Mouse (Mus musculus) adrenal gland, adult 2 months (tissue): ENCODE results near the gene Vgll1. TPM values are rescaled to one million over a fixed set of nuclear protein-coding genes. Genes with fewer than 3 reads are reported as not detected.

Source experiments
- DNase-seq: peaks from one replicate; pipeline ENCODE4 v3.0.0; 2021
- long read RNA-seq: library from polyadenylated mRNA; stranded (forward); transcript quantifications from one replicate; pipeline ENCODE4 v2.0.0, GENCODE M21; 2021
- polyA plus RNA-seq: library from polyadenylated mRNA; depleted of rRNA; stranded (reverse); fragments of >200 nt; gene quantifications from 2 replicates; pipeline ENCODE4 v1.2.3, GENCODE M21; 2012; rRNA removed
- total RNA-seq, 2 experiments: library from RNA; stranded (reverse); gene quantifications; 2 replicates each; pipeline ENCODE4 v1.2.3; 2021

The Vgll1 gene
- not detected for total RNA-seq
- not detected in 2 replicates for polyA plus RNA-seq
- long read RNA-seq, result 0 reads

GRCm38 (mm10) chrX:57087806-57088205, at the start of gene Vgll1:
Gene Vgll1, plus strand, starts transcription at chrX:57088106.
- DNase-seq, result no peak

- DNase-seq, result no peak
Measured at GRCm38 (mm10) chrX:57042774-57043173, 45.1 kb upstream of the Vgll1 start, which contains the start of gene Brs3. Gene Brs3, plus strand, starts transcription at chrX:57043074.

GRCm38 (mm10) chrX:57043869-57044268, 44.0 kb upstream of the Vgll1 start:
- DNase-seq, result no peak

- no peak for DNase-seq
Measured at GRCm38 (mm10) chrX:57052848-57053173, 35.1 kb upstream of the Vgll1 start.

- DNase-seq, result peak; percentile 89
Measured at GRCm38 (mm10) chrX:57053174-57053992, 34.5 kb upstream of the Vgll1 start, which contains the start of gene Htatsf1. Gene Htatsf1, plus strand, starts transcription at chrX:57053583.

- no peak for DNase-seq
Measured at GRCm38 (mm10) chrX:57053993-57054385, 33.9 kb upstream of the Vgll1 start.

- DNase-seq, result peak; percentile 33
Measured at GRCm38 (mm10) chrX:57081496-57081895, 6.4 kb upstream of the Vgll1 start.

GRCm38 (mm10) chrX:57103415-57103814, 15.5 kb downstream of the Vgll1 start:
- no peak for DNase-seq

- peak; percentile 36 for DNase-seq
Measured at GRCm38 (mm10) chrX:57106956-57107355, 19.1 kb downstream of the Vgll1 start.

GRCm38 (mm10) chrX:57118143-57118542, 30.2 kb downstream of the Vgll1 start:
- DNase-seq, result no peak

- peak; percentile 3 for DNase-seq
Measured at GRCm38 (mm10) chrX:57120768-57121167, 32.9 kb downstream of the Vgll1 start.

- peak; percentile 6 for DNase-seq
Measured at GRCm38 (mm10) chrX:57130633-57131032, 42.7 kb downstream of the Vgll1 start.

GRCm38 (mm10) chrX:57137627-57138026, 49.7 kb downstream of the Vgll1 start:
- DNase-seq, result no peak

GRCm38 (mm10) chrX:57153520-57153919, 65.6 kb downstream of the Vgll1 start:
- DNase-seq, result no peak

Other genes with a start within 250 kb of the Vgll1 start
- gene Adgrg4, start 217.9 kb upstream of the Vgll1 start, total RNA-seq, result not detected
- gene Adgrg4, start 217.9 kb upstream of the Vgll1 start, polyA plus RNA-seq, result not detected in 2 replicates
- not detected for gene Brs3, start 45.0 kb upstream of the Vgll1 start, total RNA-seq
- not detected in 2 replicates for gene Brs3, start 45.0 kb upstream of the Vgll1 start, polyA plus RNA-seq
- gene Htatsf1, start 34.5 kb upstream of the Vgll1 start, total RNA-seq, result 10 to 100 TPM; 35.5 to 46.9 TPM
- gene Htatsf1, start 34.5 kb upstream of the Vgll1 start, polyA plus RNA-seq, result 44.1 and 46.9 TPM in 2 replicates
- gene Cd40lg, start 124.0 kb downstream of the Vgll1 start, total RNA-seq, result not detected
- not detected in 2 replicates for gene Cd40lg, start 124.0 kb downstream of the Vgll1 start, polyA plus RNA-seq